Mouse (Mus musculus) lung, postnatal 0 days (tissue): ENCODE measurements around the gene Cd300ld2. TPM values are rescaled to one million over a fixed set of nuclear protein-coding genes. Genes with fewer than 3 reads are reported as not detected.
A peak's percentile ranks its signal among the peaks of the same experiment; 100 is the strongest.
"Not testable (repeated sequence)": the region's sequence is repeated elsewhere in the genome, so short reads cannot be mapped to it uniquely, and the experiment has no call there.

ENCODE experiments used
- ATAC-seq: fragments of 200-750 bp; cut with Nextera tagmentation; 2 replicates; pipeline ENCODE4 v1.8.0; 2017; ENCODE audit warnings: moderate library complexity
- DNase-seq: peaks from one replicate; pipeline ENCODE4 v3.0.0-alpha.2; 2016; ENCODE audit warnings: low spot score
- H3K27ac ChIP-seq: fragments of 300-500 bp; sonication (generic); 2 replicates; pipeline ENCODE4 v1.5.1; 2014; ENCODE audit warnings: antibody characterized with exemption, mild to moderate bottlenecking, low read length, mixed read lengths
- H3K27me3 ChIP-seq: fragments of 300-500 bp; sonication (generic); replicated peaks from 2 replicates; pipeline ENCODE4 v1.6.1; 2014; ENCODE audit warnings: low read length, mixed read lengths; ENCODE audit not compliant: insufficient read depth
- H3K36me3 ChIP-seq: fragments of 300-500 bp; sonication (generic); 2 replicates; pipeline ENCODE4 v1.6.1; 2014; ENCODE audit warnings: low read length, mixed read lengths; ENCODE audit not compliant: insufficient read depth
- H3K4me1 ChIP-seq: fragments of 300-500 bp; sonication (generic); 2 replicates; pipeline ENCODE4 v1.6.1; 2014; ENCODE audit warnings: antibody characterized with exemption, low read depth, low read length, mixed read lengths; ENCODE audit not compliant: insufficient read depth
- H3K4me2 ChIP-seq: fragments of 300-500 bp; sonication (generic); replicated peaks from 2 replicates; pipeline ENCODE4 v1.6.1; 2014; ENCODE audit warnings: low read depth, mild to moderate bottlenecking, low read length, moderate library complexity, mixed read lengths
- H3K4me3 ChIP-seq: fragments of 300-500 bp; sonication (generic); 2 replicates; pipeline ENCODE4 v1.5.1; 2014; ENCODE audit warnings: low read depth, low read length
- H3K9ac ChIP-seq: fragments of 300-500 bp; sonication (generic); replicated peaks from 2 replicates; pipeline ENCODE4 v1.6.1; 2014; ENCODE audit warnings: low read depth, mild to moderate bottlenecking
- H3K9me3 ChIP-seq: fragments of 300-500 bp; sonication (generic); 2 replicates; pipeline ENCODE4 v1.6.1; 2016; ENCODE audit warnings: low read length, mixed read lengths
- CTCF ChIP-seq: IDR thresholded peaks from 2 replicates; pipeline ENCODE4 v1.5.1; 2016; ENCODE audit warnings: antibody characterized with exemption, mild to moderate bottlenecking
- EP300 ChIP-seq: IDR thresholded peaks from 2 replicates; pipeline ENCODE4 v1.6.1; 2016; ENCODE audit warnings: antibody characterized with exemption, mild to moderate bottlenecking, control low read depth
- WGBS: fragments of 180-500 bp; shearing (Covaris S2); extraction: QIAGEN DNeasy Blood & Tissue Kit; methylation state at CpG from one replicate; pipeline ENCODE4 v1.1.7; 2014; 5-methylcytosine and 5-hydroxymethylcytosine counted together
- polyA plus RNA-seq: library from polyadenylated mRNA; unstranded; fragments of >200 nt; fragmentation: Nextera tagmentation; extraction: Ambion mirVana; gene quantifications from 2 replicates; pipeline ENCODE4 v1.2.1, GENCODE M21; 2015

The Cd300ld2 gene
- 0.44 TPM in 1 of 2 replicates, not detected in the other for polyA plus RNA-seq

- DNase-seq, ATAC-seq, H3K4me3 ChIP-seq, H3K27ac ChIP-seq, H3K27me3 ChIP-seq, H3K36me3 ChIP-seq, H3K4me2 ChIP-seq, H3K4me1 ChIP-seq, H3K9me3 ChIP-seq, H3K9ac ChIP-seq: not testable (repeated sequence)
- WGBS = no CpG with 5 or more reads among the region's 7 CpGs
These were observed at the start of gene Cd300ld2 for GRCm38 (mm10) chr11:115016093-115016492. Gene Cd300ld2, minus strand, starts transcription at chr11:115016193.

GRCm38 (mm10) chr11:115062077-115062476, 46.1 kb upstream of the Cd300ld2 start, which contains the start of gene Cd300e:
Gene Cd300e, minus strand, starts transcription at chr11:115062177.
- no peak within 1 kb of the TSS for H3K27ac ChIP-seq
- WGBS = 24% methylated on average over 5 of the region's 5 CpGs
- no peak within 1 kb of the TSS for H3K9ac ChIP-seq
- no peak for DNase-seq
- TF ChIP-seq CTCF (no peak), EP300 (no peak)
- no peaks in the 10 kb centered on the region for H3K9me3 ChIP-seq
- no peaks in the 10 kb centered on the region for H3K36me3 ChIP-seq
- H3K4me2 ChIP-seq = no peak within 1 kb of the TSS
- no peaks in the 10 kb centered on the region for H3K4me1 ChIP-seq
- H3K27me3 ChIP-seq = no peaks in the 10 kb centered on the region
- ATAC-seq = no peak
- H3K4me3 ChIP-seq = no peak within 1 kb of the TSS

GRCm38 (mm10) chr11:115059797-115060196, 43.8 kb upstream of the Cd300ld2 start:
- TF ChIP-seq CTCF (no peak), EP300 (no peak)
- H3K27ac ChIP-seq = no peak overlapping the region
- no peaks in the 10 kb centered on the region for H3K36me3 ChIP-seq
- no peaks in the 10 kb centered on the region for H3K4me1 ChIP-seq
- DNase-seq = peak; percentile 20
- H3K4me2 ChIP-seq = no peak overlapping the region
- H3K9me3 ChIP-seq = no peaks in the 10 kb centered on the region
- H3K4me3 ChIP-seq = no peak overlapping the region
- WGBS = 64% methylated on average over 2 of the region's 2 CpGs
- no peak for ATAC-seq
- no peaks in the 10 kb centered on the region for H3K27me3 ChIP-seq
- H3K9ac ChIP-seq = no peak overlapping the region

- WGBS = 67% methylated on average over 4 of the region's 4 CpGs
- no peak overlapping the region for H3K4me2 ChIP-seq
- H3K27me3 ChIP-seq = no peaks in the 10 kb centered on the region
- no peak overlapping the region for H3K4me3 ChIP-seq
- TF ChIP-seq EP300 (no peak), CTCF (no peak)
- H3K4me1 ChIP-seq = no peaks in the 10 kb centered on the region
- no peak overlapping the region for H3K9ac ChIP-seq
- H3K27ac ChIP-seq = no peak overlapping the region
- ATAC-seq (no peak), DNase-seq (no peak)
- no peaks in the 10 kb centered on the region for H3K36me3 ChIP-seq
- H3K9me3 ChIP-seq = no peaks in the 10 kb centered on the region
These were observed 42.7 kb upstream of the Cd300ld2 start for GRCm38 (mm10) chr11:115058701-115059100.

GRCm38 (mm10) chr11:115054537-115054936, 38.5 kb upstream of the Cd300ld2 start:
- Histone ChIP-seq H3K4me1 (no peaks in the 10 kb centered on the region), H3K27ac (no peak overlapping the region), H3K4me2 (no peak overlapping the region), H3K27me3 (no peaks in the 10 kb centered on the region), H3K9ac (no peak overlapping the region), H3K4me3 (no peak overlapping the region), H3K36me3 (no peaks in the 10 kb centered on the region), H3K9me3 (no peaks in the 10 kb centered on the region)
- ATAC-seq (no peak), DNase-seq (no peak)
- no peak for TF ChIP-seq CTCF
- TF ChIP-seq EP300 = no peak

- Histone ChIP-seq H3K9ac (no peak overlapping the region), H3K27me3 (no peaks in the 10 kb centered on the region), H3K4me3 (no peak overlapping the region), H3K4me2 (no peak overlapping the region), H3K9me3 (no peaks in the 10 kb centered on the region), H3K27ac (no peak overlapping the region), H3K4me1 (no peaks in the 10 kb centered on the region), H3K36me3 (no peaks in the 10 kb centered on the region)
- ATAC-seq = no peak
- WGBS = 79% methylated on average over 1 of the region's 1 CpGs
- DNase-seq = no peak
- TF ChIP-seq CTCF (no peak), EP300 (no peak)
These were observed 37.0 kb upstream of the Cd300ld2 start for GRCm38 (mm10) chr11:115052991-115053390.

GRCm38 (mm10) chr11:115052206-115052605, 36.2 kb upstream of the Cd300ld2 start:
- no peaks in the 10 kb centered on the region for H3K9me3 ChIP-seq
- WGBS = 1% methylated on average over 9 of the region's 9 CpGs
- DNase-seq (peak; percentile 73), ATAC-seq (no peak)
- H3K27ac ChIP-seq = no peak overlapping the region
- no peaks in the 10 kb centered on the region for H3K36me3 ChIP-seq
- no peaks in the 10 kb centered on the region for H3K4me1 ChIP-seq
- no peak overlapping the region for H3K4me2 ChIP-seq
- no peaks in the 10 kb centered on the region for H3K27me3 ChIP-seq
- no peak for TF ChIP-seq CTCF
- no peak for TF ChIP-seq EP300
- H3K4me3 ChIP-seq = no peak overlapping the region
- no peak overlapping the region for H3K9ac ChIP-seq
